Mouse (Mus musculus): ENCODE results near the gene Flna. TPM values are rescaled to one million over a fixed set of nuclear protein-coding genes. Genes with fewer than 3 reads are reported as not detected.

Flna gene
- total RNA-seq (2021), result 10 to 100 TPM; 66.7 to 68.9 TPM
- long read RNA-seq, experiment 1, full-length matches to known transcripts, result 18 of 48 reads
- long read RNA-seq, experiment 1, partial matches to known transcripts, result 14 of 48 reads
- long read RNA-seq, experiment 1, other reads (novel, unspliced or antisense), result 16 of 48 reads
- long read RNA-seq, experiment 2, full-length matches to known transcripts, result 18 of 67 reads
- long read RNA-seq, experiment 2, partial matches to known transcripts, result 31 of 67 reads
- long read RNA-seq, experiment 2, other reads (novel, unspliced or antisense), result 18 of 67 reads

DNA sequence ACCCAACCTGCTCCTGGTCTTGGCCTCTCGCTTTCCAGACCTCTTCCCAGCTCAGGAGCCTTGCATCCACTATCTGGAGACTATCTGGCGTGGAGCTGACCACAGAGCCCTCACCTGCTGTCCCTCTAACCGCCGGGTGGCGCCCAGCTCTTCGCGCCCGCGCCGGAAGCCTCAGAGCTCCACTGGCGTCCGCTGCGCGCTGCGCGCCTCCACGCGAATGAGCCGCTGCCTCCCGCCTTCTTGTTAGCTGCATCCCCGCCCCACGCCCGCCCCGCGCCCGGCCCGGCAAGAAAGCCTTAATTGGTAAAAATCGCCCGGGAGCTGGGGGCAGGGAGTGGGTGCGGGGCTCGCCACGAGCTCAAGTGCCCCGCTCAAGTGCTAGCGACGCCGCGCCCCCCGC, at the start of gene Flna:
Gene Flna (minus strand): TSS at position 206 of the 400 bp plus-strand sequence.
- peak; percentile 40 for TF ChIP-seq CTCF (IDR thresholded peaks at IDR 0.05)
- intact Hi-C loops (cut with DNase I), result loop anchor here (5.0 kb wide), 3 partner anchors 118 to 227 kb away; partner anchors contain the start of gene Irak1

DNA sequence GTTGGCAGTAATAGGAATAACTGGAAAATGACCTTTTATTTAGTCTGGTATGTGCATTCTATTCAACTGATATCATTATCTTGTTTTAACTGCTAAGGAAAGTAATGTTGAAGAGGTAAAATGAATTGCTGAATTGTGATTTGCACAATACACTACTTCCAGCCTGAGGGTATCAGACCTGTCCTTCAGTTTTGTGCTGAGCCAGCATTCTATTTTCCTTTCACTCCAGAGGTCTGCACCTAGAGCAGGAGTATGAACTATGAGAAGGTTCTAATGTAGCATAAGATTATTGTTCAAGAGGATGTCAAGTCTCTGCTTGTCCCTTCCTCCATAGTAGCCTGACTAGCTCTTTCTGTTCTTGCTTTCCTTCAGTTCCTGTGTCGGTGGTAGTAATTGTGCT, 48.7 kb upstream of the Flna start:
- no peak for TF ChIP-seq CTCF (IDR thresholded peaks at IDR 0.05)
- intact Hi-C loops (cut with DNase I), result no loop called here
- no peak overlapping the region for H3K27ac ChIP-seq
- H3K4me3 ChIP-seq, result no peak overlapping the region; the same call in 1 of the 2 replicates
- no peak for DNase-seq (ENCODE audit: extremely low spot score in 1 of 2, low spot score in 2 of 2)

More for the DNA sequence above, at the start of gene Flna:
- peak; percentile 56 to 69 for DNase-seq (ENCODE audit: extremely low spot score in 1 of 2, low spot score in 2 of 2)
- H3K4me3 ChIP-seq, result peak within 1 kb of the TSS; percentile 49
- peak within 1 kb of the TSS; percentile 77 for H3K27ac ChIP-seq

- intact Hi-C loops (cut with DNase I), result loop anchor here (2.0 kb wide), 1 partner anchor 14 kb away; the partner anchor contains the start of gene Dnase1l1
- DNase-seq (ENCODE audit: extremely low spot score in 1 of 2, low spot score in 2 of 2), result peak; percentile 88 to 91
- no peak for TF ChIP-seq CTCF (IDR thresholded peaks at IDR 0.05)
- H3K27ac ChIP-seq, result peak within 1 kb of the TSS; percentile 87
- H3K4me3 ChIP-seq, result peak within 1 kb of the TSS; percentile 58
Measured at GRCm38 (mm10) chrX:74296538-74297448, 47.2 kb upstream of the Flna start, which contains the start of gene Atp6ap1. TSS of gene Atp6ap1 (plus strand) at chrX:74297097.

GRCm38 (mm10) chrX:74293431-74293830, 43.8 kb upstream of the Flna start:
- no peak for DNase-seq (ENCODE audit: extremely low spot score in 1 of 2, low spot score in 2 of 2)
- no peak for TF ChIP-seq CTCF (IDR thresholded peaks at IDR 0.05)

GRCm38 (mm10) chrX:74283092-74283437, 33.4 kb upstream of the Flna start:
- TF ChIP-seq CTCF (IDR thresholded peaks at IDR 0.05), result no peak
- DNase-seq (ENCODE audit: extremely low spot score in 1 of 2, low spot score in 2 of 2), result no peak
- intact Hi-C loops (cut with DNase I), result loop anchor here (2.0 kb wide), 1 partner anchor 14 kb away; the partner anchor contains the start of gene Atp6ap1
- peak overlapping the region; percentile 81 for H3K27ac ChIP-seq
- H3K4me3 ChIP-seq, result peak overlapping the region; percentile 63

More at GRCm38 (mm10) chrX:74293431-74293830, 43.8 kb upstream of the Flna start:
- H3K4me3 ChIP-seq, result no peak overlapping the region
- intact Hi-C loops (cut with DNase I), result no loop called here
- H3K27ac ChIP-seq, result no peak overlapping the region

DNA sequence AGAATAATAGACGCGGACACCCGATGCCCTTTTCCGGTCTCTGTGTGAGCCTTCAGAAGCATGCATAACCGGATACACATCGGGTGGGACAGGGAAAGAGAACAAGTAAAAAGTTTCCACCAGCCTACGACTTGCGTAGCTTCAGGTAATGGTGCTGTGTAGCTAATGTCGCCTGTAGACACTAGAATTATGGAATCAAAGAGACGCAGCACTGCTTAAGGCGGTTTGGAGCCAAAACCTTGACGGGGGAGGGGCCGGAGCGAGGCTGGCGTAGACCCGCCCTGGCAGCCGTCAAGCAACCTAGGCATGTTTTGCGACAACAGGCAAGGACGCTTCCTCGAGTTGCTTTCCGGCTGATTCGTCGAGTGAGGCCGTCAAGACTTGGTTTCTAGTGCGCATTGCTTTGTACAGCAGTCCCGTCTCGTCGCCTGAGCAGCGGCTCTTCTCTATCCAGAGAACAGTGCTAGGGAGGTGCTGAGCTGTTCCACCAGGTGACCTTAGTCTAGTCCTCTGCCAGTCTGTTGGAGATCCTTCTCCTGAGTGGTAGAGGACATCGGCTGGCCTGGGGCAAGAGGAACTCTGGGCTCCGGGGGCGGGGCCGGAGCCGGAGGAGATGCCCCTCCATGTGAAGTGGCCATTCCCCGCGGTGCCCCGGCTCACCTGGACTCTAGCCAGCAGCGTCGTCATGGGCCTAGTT, 32.9 kb upstream of the Flna start:
- peak; percentile 84 to 85 for DNase-seq (ENCODE audit: extremely low spot score in 1 of 2, low spot score in 2 of 2)
- Histone ChIP-seq H3K4me3 (peak overlapping the region; percentile 63), H3K27ac (peak overlapping the region; percentile 81)
- intact Hi-C loops (cut with DNase I), result loop anchor here (2.0 kb wide), 1 partner anchor 14 kb away; the partner anchor contains the start of gene Atp6ap1
- TF ChIP-seq CTCF (IDR thresholded peaks at IDR 0.05), result no peak

DNA sequence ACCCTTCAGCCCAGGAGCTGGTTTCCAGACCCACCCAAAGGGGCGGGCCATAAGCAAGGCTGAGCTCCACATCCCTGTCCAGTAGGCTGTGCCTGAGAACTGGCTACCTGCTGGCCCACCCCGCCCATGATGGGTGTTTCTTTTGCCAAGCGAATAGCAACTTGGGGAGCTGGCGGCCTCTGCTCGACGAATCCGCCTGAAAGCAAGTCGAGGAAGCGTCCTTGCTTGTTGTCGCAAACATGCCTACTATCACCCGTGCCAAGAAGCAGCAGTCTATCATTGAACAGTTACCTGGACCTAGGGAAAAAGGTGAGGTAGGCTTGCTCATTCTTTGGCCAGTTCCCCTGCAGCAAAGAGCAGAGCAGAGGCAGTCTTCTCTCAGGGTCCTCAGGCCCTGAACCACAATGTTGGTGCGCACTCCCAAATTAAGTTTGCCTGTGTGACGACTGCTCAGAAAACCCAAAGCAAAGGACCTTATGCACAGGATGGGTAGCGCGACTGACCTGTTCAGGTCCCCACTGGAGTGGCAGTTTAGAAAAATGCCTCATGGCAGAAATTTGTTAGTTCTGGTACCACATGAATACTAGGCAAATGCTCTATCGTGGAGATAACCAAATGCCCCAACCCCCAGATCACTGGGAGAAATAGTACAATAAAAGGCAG, 32.2 kb upstream of the Flna start, which contains the start of the genes Taz and Dnase1l1:
Gene Taz (plus strand): TSS at position 181 of the 663 bp plus-strand sequence.
Gene Dnase1l1 (minus strand): TSS at position 606 of the 663 bp plus-strand sequence.
- peak in 1 of 2 experiments; percentile 54 for DNase-seq (ENCODE audit: extremely low spot score in 1 of 2, low spot score in 2 of 2)
- no peak for TF ChIP-seq CTCF (IDR thresholded peaks at IDR 0.05)
- peak within 1 kb of the TSS; percentile 81 for H3K27ac ChIP-seq
- peak within 1 kb of the TSS; percentile 63 for H3K4me3 ChIP-seq
- intact Hi-C loops (cut with DNase I), result loop anchor here (2.0 kb wide), 1 partner anchor 15 kb away; the partner anchor contains the start of gene Atp6ap1

GRCm38 (mm10) chrX:74281041-74281731, 31.6 kb upstream of the Flna start:
- DNase-seq (ENCODE audit: extremely low spot score in 1 of 2, low spot score in 2 of 2), result peak in 1 of 2 experiments; percentile 43
- TF ChIP-seq CTCF (IDR thresholded peaks at IDR 0.05), result no peak
- H3K27ac ChIP-seq, result no peak overlapping the region
- intact Hi-C loops (cut with DNase I), result no loop called here
- H3K4me3 ChIP-seq, result peak overlapping the region; percentile 63

DNA sequence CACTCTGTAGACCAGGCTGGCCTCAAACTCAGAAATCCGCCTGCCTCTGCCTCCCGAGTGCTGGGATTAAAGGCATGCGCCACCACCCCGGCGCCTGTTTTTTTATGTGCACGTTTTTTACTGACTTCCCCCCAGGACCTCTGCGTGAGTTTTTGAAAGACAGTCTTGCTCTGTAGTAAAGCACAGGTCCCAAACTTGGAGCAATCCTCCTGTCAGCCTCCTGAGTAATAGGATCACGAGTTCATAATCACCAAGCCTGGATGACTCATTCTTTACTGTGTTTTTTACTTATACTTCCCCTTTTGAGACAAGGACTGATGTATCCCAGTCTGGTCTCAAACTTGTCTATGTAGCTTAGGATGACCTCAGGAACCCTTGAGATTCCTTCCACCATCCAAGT, 28.3 kb upstream of the Flna start:
- H3K4me3 ChIP-seq, result no peak overlapping the region
- intact Hi-C loops (cut with DNase I), result loop anchor here (10.0 kb wide), 1 partner anchor 313 kb away; the partner anchor contains the start of gene Hcfc1
- DNase-seq (ENCODE audit: extremely low spot score in 1 of 2, low spot score in 2 of 2), result no peak
- no peak overlapping the region for H3K27ac ChIP-seq
- no peak for TF ChIP-seq CTCF (IDR thresholded peaks at IDR 0.05)
